Mouse (Mus musculus) lung, postnatal 36 days (tissue): ENCODE results near the gene Lrig3.

ENCODE experiments used
- DNase-seq: peaks from one replicate; pipeline ENCODE4 v3.0.0; 2022; ENCODE audit warnings: mixed read lengths

The Lrig3 gene

DNA sequence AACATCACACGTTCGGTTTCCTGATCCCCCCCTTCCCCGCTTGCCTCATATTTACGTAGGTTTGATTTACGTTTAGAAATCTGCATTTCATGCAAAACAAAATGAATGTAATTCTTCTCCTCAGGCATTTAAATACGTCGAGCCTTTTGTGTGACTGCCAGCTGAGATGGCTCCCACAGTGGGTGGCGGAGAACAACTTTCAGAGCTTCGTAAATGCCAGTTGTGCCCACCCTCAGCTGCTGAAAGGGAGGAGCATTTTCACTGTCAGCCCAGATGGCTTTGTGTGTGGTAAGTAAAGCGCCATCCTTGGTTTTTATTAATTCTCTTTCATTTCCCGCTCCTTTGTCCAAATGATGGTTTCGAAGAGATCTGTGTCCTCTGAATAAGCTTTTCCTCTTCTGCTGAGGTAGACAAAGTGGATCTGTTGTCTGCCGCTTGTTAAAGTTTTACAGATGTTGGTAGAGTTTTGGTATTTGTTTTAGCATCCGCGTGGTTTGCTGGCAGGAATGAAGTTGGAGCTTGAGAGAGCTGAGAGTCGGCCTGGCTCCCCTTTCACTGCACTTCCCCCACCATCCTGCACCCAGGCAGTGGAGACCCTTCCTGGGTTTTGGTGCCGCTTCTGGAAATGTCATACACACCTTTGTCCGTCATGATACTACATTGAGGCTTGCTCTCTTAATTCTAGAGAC lies 37.0 kb downstream of the Lrig3 start:
- no peak for DNase-seq

DNA sequence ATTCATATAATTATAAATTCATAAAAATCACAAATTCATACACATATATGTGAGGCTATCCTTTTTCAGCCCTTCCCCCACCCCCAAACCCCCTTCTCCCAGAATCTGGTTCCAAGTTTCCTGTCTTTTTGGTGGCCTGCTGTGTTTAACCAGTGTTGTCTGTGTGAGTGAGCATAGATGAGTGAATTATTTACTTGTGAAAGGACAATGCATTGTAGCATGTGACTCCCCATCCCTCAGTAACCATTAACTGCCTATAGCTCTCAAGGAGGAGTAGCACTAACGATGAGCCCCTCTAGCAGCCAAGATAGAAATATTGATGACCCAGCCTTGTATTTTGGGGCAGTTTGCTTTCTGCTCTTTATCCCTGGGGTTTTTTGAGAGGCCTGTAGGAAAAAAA lies 37.9 kb downstream of the Lrig3 start:
- DNase-seq, result no peak

GRCm38 (mm10) chr10:126013667-126014066 lies 47.7 kb downstream of the Lrig3 start:
- DNase-seq, result no peak

DNA sequence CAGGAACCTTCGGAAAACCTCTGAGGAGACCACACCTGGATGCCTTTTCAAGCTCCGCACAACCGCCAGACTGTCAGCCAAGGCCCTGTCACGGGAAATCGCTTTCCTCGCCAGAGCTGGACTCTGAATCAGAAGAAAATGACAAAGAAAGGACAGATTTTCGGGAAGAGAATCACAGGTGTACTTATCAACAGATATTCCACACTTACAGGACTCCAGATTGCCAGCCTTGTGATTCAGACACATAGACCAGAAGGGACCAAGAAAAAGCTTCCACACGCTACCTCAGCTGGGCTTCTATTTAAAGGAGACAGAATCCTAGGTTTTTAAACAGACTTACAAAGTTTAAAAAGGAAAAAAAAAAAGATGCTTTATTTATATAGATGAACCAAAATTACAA lies 48.7 kb downstream of the Lrig3 start:
- DNase-seq, result no peak

GRCm38 (mm10) chr10:126015644-126016043 lies 49.7 kb downstream of the Lrig3 start:
- no peak for DNase-seq

- no peak for DNase-seq
Measured at GRCm38 (mm10) chr10:126019350-126019991, 53.5 kb downstream of the Lrig3 start.

DNA sequence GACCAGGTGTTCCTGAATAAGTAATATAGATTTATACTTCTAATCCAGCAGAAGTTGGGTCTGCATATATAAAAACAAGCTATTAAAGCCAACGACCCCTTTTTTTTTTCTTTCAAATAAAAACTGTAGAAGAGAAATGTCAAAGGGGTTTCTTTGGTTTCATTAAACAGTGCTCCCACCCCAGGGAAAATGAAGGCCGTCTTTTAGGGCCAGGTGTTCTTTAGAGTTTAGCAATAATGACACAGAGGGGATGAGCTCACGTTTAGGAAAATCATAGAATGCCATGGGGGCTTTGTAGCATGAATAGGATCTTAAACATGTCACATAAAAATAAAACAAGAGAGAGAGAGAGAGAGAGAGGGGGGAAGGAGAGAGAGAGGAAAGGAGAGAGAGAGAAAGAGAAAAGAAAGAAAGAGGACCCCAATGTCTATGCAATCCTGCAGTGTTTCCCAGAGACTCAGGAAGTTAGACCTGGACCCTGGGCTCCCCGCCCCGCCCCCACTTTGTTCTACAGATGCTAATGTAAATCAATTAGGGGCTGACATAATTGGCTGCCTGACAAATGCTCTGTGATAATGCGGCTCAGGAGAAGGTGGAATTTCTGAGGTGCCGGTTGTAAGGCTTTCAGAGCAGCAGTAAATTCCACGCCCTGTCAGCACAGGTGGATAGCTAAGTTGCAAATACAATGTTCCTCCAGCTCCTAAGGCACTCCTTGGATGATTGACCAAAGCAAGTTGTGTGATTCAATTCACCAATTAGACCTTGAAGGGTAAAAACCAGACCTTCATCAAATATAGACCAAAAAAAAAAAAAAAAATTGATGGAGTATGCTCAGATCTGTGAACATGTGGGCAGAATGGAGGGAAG lies 62.8 kb downstream of the Lrig3 start:
- DNase-seq, result no peak

DNA sequence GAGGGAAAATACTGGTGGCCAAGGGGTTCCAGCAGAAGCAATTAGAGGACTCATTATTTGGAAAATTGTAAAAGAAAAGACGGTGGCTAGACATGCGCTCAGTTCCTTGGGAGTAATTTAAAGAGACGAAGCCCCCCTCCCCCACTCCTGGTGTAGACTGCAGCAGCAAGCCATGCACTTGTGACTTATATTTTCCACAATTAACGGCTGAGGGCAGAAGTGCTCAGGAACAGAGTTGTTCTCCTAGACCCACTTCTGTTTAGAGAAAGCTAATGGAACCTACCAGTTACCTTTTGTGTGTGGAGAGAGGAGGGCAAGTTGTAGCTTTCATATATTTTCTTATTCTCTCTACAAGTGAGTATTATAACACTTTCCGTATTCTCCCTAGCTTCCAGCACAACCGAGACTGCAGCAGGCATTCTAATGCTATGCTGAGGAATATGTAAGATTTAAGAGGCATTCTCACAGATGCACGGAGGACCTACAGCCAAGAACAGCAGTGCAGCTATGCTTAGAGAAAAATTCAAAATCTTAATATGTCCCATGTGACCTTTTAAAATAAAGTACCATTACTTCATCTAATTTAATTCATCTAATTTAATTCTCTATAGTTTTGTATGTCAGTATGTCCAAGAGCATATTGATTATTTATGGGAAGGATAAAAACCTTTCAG lies 63.6 kb downstream of the Lrig3 start:
- no peak for DNase-seq

- DNase-seq, result no peak
Measured at GRCm38 (mm10) chr10:126056881-126057280, 90.9 kb downstream of the Lrig3 start.

DNA sequence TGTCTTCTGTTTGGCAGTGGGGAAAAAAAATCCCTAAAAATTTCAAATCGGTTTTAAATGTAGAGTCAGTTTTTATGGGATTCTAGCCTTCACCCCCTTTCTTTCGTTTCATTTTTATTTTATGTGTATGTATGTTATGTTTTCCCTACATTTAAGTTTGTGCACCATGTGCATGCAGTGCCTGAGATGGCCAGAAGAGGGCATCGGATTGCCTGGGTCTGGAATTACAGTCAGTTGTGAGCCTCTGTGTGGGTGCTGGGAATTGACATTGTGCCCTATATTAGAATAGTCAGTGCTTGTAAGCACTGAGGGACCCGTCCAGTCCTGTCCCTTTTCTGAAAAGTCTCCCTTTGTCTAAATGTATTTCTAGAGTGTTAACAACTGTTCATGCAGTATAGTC lies 96.8 kb downstream of the Lrig3 start:
- no peak for DNase-seq
